In genomic region chr17:3105022-3105421, GRCm38 (mm10) we compare ENCODE assay signal across 25 mouse cellular contexts. TPM values are rescaled to one million over a fixed set of nuclear protein-coding genes. Genes with fewer than 3 reads are reported as not detected.
DNase-seq lines count a peak whose midpoint lies in the region; ATAC-seq and TF ChIP-seq lines count a peak whose summit lies in the region.
"Had no signal": no experiment of that assay in that cellular context is flagged by ENCODE, and none has a peak within 500 bp of the region (broad histone marks: within the 10 kb centered on the region; RNA-seq: fewer than 3 reads in every experiment).

No protein-coding gene starts in this region.

- H3K9ac ChIP-seq in MEL (ENCODE audit: control insufficient read depth, low read depth, low read length, poor library complexity, severe bottlenecking), result no peak overlapping the region
- H3K9ac ChIP-seq in stomach, embryonic 15.5 days, result no peak overlapping the region
- H3K9ac ChIP-seq: embryonic facial prominence, embryonic 13.5 days; forebrain, embryonic 13.5 days; hindbrain, embryonic 12.5 days; hindbrain, embryonic 15.5 days had no signal

- no peaks in the 10 kb centered on the region for H3K9me3 ChIP-seq in MEL (replicated peaks; ENCODE audit: insufficient read depth, low read length)
- H3K9me3 ChIP-seq in stomach, embryonic 15.5 days, result no peaks in the 10 kb centered on the region
- H3K9me3 ChIP-seq: embryonic facial prominence, embryonic 10.5 days; embryonic facial prominence, embryonic 13.5 days; forebrain, embryonic 13.5 days; hindbrain, embryonic 12.5 days; hindbrain, embryonic 15.5 days had no signal

- TF ChIP-seq POLR2A in MEL (IDR thresholded peaks at IDR 0.05; ENCODE audit: control insufficient read depth in 1 of 2, insufficient read depth in 1 of 2, low read depth in 1 of 2, low read length in 2 of 2, poor library complexity in 1 of 2), result no peak

- H3K4me2 ChIP-seq in stomach, embryonic 15.5 days, result no peak overlapping the region
- H3K4me2 ChIP-seq: embryonic facial prominence, embryonic 13.5 days; forebrain, embryonic 13.5 days; heart, embryonic 11.5 days; hindbrain, embryonic 12.5 days; hindbrain, embryonic 15.5 days had no signal

- no peak for TF ChIP-seq EP300 in MEL (IDR thresholded peaks at IDR 0.05; ENCODE audit: low read depth in 1 of 2, low read length in 2 of 2)

- DNase-seq in MEL (ENCODE audit: low read depth, low spot score), result peak; percentile 32
- peak; percentile 42 for DNase-seq in induced T-regulatory cell, adult 2 months (ENCODE audit: low read depth)
- DNase-seq in lung, postnatal 14 days, result no peak
- no peak for DNase-seq in gastrocnemius, postnatal 25 days
- DNase-seq in embryo, embryonic 11 days, result no peak
- no peak for DNase-seq in spleen, adult 12 weeks (ENCODE audit: low spot score)
- DNase-seq: adrenal gland, adult 2 months; B cell, adult 2 months; cerebellum, adult 11 months; cerebellum, adult 2 months; cerebellum, adult 9-11 months; cerebellum, postnatal 25 days; gastrocnemius, adult 2 months; gastrocnemius, postnatal 14 days; heart, adult 2 months had no signal

- no peak overlapping the region for H3K27ac ChIP-seq in MEL (ENCODE audit: control insufficient read depth, low read depth, low read length)
- H3K27ac ChIP-seq in stomach, embryonic 15.5 days, result no peak overlapping the region
- H3K27ac ChIP-seq: embryonic facial prominence, embryonic 10.5 days; embryonic facial prominence, embryonic 13.5 days; forebrain, embryonic 13.5 days; gastrocnemius, adult 2 months; heart, adult 2 months; hindbrain, embryonic 12.5 days; hindbrain, embryonic 15.5 days had no signal

- 60% methylated on average over 1 of the region's 1 CpGs for WGBS in stomach, embryonic 15.5 days

- no peaks in the 10 kb centered on the region for H3K27me3 ChIP-seq in MEL (ENCODE audit: control insufficient read depth in 1 of 2, insufficient read depth in 2 of 2, low read length in 2 of 2)
- H3K27me3 ChIP-seq in stomach, embryonic 15.5 days (replicated peaks), result no peaks in the 10 kb centered on the region
- H3K27me3 ChIP-seq: embryonic facial prominence, embryonic 13.5 days; forebrain, embryonic 13.5 days; hindbrain, embryonic 12.5 days; hindbrain, embryonic 15.5 days had no signal

- ATAC-seq in stomach, embryonic 15.5 days (ENCODE audit: insufficient read depth, low FRiP score, low read depth), result peak; percentile 23; the same call in 1 of the 2 replicates
- ATAC-seq: forebrain, embryonic 13.5 days; forebrain, embryonic 16.5 days; intestine, postnatal 0 days had no signal

- no peaks in the 10 kb centered on the region; a peak in 1 of 4 replicates for H3K4me1 ChIP-seq in MEL (ENCODE audit: control insufficient read depth in 1 of 2, insufficient read depth in 2 of 2, low read length in 2 of 2)
- no peaks in the 10 kb centered on the region for H3K4me1 ChIP-seq in stomach, embryonic 15.5 days
- H3K4me1 ChIP-seq: hindbrain, embryonic 15.5 days had no signal

- no peak for TF ChIP-seq RAD21 in MEL (IDR thresholded peaks at IDR 0.05; ENCODE audit: low read depth, low read length)

- TF ChIP-seq CTCF in MEL (IDR thresholded peaks at IDR 0.05 in 2 of 3, conservative IDR thresholded peaks at IDR 0.05 in 1 of 3; ENCODE audit: control insufficient read depth in 1 of 3, insufficient read depth in 1 of 3, low read depth in 2 of 3, low read length in 3 of 3, poor library complexity in 1 of 3, severe bottlenecking in 1 of 3), result no peak

- no peaks in the 10 kb centered on the region for H3K79me2 ChIP-seq in MEL (ENCODE audit: control insufficient read depth, insufficient read depth, low read length, poor library complexity)

- H3K36me3 ChIP-seq in MEL (ENCODE audit: control insufficient read depth in 1 of 2, insufficient read depth in 2 of 2, low read length in 2 of 2), result no peaks in the 10 kb centered on the region; a peak in 2 of 4 replicates
- H3K36me3 ChIP-seq in stomach, embryonic 15.5 days, result no peaks in the 10 kb centered on the region
- H3K36me3 ChIP-seq: embryonic facial prominence, embryonic 13.5 days; hindbrain, embryonic 12.5 days; hindbrain, embryonic 15.5 days had no signal

- no peak overlapping the region for H3K4me3 ChIP-seq in MEL (ENCODE audit: control insufficient read depth in 1 of 2, insufficient read depth in 1 of 2, low read depth in 2 of 2, low read length in 2 of 2)
- no peak overlapping the region for H3K4me3 ChIP-seq in stomach, embryonic 15.5 days (replicated peaks)
- H3K4me3 ChIP-seq: embryonic facial prominence, embryonic 10.5 days; embryonic facial prominence, embryonic 13.5 days; erythroblast, embryonic 14.5 days; forebrain, embryonic 13.5 days; gastrocnemius, adult 2 months; heart, adult 2 months; hindbrain, embryonic 12.5 days; hindbrain, embryonic 15.5 days had no signal

TF ChIP-seq in MEL, 35 proteins besides CTCF, POLR2A, EP300 and RAD21:
- no peak for TF ChIP-seq MEF2A (IDR thresholded peaks at IDR 0.05; ENCODE audit: extremely low read depth, insufficient replicate concordance, low read depth, low read length, poor library complexity, severe bottlenecking)
- TF ChIP-seq NRF1 (IDR thresholded peaks at IDR 0.05; ENCODE audit: insufficient read depth, low read depth, low read length, poor library complexity, severe bottlenecking), result no peak
- no peak for TF ChIP-seq RCOR1 (IDR thresholded peaks at IDR 0.05; ENCODE audit: low read depth, low read length)
- no peak for TF ChIP-seq MAFK (IDR thresholded peaks at IDR 0.05; ENCODE audit: borderline replicate concordance, low read depth, low read length)
- no peak for TF ChIP-seq ZMIZ1 (IDR thresholded peaks at IDR 0.05; ENCODE audit: low read depth, low read length)

RNA-seq across cellular contexts. Expression of gene Scaf8, which starts 9.8 kb away (rescaled TPM):
- 14.4 and 14.8 TPM in 2 replicates for total RNA-seq in MEL (2012; rRNA removed)
- polyA plus RNA-seq in MEL (2012; ENCODE audit: insufficient read depth in 1 of 2, insufficient read length in 2 of 2, low read depth in 1 of 2, low replicate concordance in 2 of 2, missing spikeins in 1 of 2), result 10 to 100 TPM in 1 of 2 experiments, not detected in 1; 24.6 TPM
- polyA plus RNA-seq in stomach, embryonic 15.5 days (2015; fragmentation: Nextera tagmentation; extraction: Ambion mirVana), result 16.1 and 18.0 TPM in 2 replicates
- 10 to 100 TPM; 17.9 to 20.1 TPM for total RNA-seq in gastrocnemius, postnatal 25 days (2021)

Comparison
In these comparisons a context has a peak if more than half of its experiments do, and no peak if none do; other contexts are left out.
1. DNase-seq: peak in MEL (single experiment) and induced T-regulatory cell, adult 2 months (single experiment); none in lung, postnatal 14 days (single experiment), gastrocnemius, postnatal 25 days (single experiment), embryo, embryonic 11 days (single experiment) and spleen, adult 12 weeks (single experiment).